Mouse (Mus musculus) urinary bladder, postnatal 36 days (tissue): ENCODE results near the gene St6galnac3.
A peak's percentile ranks its signal among the peaks of the same experiment; 100 is the strongest.

Experiments used
- DNase-seq, 2 experiments: peaks; one replicate each; pipeline ENCODE4 v3.0.0; 2022; ENCODE audit warnings: low spot score in 2 of 2, mixed read lengths in 1 of 2

The St6galnac3 gene

GRCm38 (mm10) chr3:153291406-153292045 lies 433.4 kb downstream of the St6galnac3 start:
- no peak for DNase-seq

- DNase-seq: no peak
Measured at GRCm38 (mm10) chr3:153289971-153290370, 435.0 kb downstream of the St6galnac3 start.

DNA sequence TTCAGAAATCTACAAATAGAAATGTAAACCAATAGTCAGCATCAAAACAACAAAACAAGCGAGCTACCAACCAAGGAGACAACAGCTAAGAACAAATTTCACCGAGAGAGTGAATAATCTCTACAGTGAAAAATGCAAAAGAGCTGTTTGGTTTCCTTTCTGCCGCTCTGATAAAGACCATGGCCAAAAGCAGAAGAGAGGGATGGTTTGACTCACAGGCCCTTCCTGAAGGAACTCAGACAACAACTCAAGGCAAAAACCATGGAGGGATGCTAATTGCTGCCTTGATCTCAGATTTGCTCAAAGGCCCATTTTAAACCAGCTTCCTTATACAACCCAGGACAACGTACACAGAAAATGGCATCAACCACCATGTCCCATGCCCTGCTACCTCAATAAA lies 437.4 kb downstream of the St6galnac3 start:
- no peak for DNase-seq

DNA sequence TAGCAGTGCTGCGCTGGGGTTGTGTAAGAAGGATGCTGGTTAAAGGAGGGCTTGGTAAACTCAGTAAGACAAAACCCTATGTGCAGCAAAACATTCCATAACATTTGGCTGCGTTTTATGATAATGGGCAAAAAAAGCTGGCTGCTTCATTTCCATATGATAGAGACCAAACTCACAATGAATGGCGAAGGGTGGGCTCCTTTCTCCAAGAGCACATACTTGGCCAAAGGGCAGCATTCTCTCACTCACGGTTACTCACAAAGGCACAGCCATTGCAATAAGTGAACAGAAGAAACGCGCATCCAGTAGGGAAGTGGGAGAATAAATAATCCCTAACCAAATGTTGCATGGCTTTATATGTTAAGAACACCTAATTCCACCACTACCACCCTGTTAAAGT lies 437.9 kb downstream of the St6galnac3 start:
- DNase-seq: no peak

DNA sequence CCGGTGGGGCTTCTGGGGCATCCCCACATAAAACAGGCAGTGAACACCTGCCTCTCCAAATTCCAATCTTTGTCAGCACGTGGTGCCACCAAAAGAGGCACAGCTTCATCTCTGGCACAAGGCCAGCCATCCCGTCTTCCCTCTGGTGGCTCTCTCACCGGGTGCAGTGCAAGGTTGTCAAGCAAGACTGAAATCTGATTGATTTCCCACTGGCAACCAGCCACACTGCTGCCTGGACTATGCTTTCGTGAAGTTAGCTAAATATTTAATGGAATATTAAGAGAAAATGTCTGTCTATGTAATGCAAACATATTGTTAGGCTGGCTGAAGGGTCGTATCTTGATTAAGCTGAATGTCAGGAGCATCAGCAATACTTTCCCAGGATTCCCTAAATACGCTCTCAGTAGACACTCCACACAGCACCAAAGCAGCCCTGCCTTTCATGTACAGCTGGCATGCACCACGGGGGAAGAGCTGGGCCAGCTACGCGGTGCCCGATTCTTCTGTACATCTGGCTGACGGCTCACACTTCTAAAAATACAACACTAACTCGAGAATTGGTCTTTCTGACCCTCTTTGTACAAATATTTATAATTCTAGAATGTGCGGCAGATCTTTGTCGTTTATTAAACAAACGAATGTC lies 442.7 kb downstream of the St6galnac3 start:
- DNase-seq: no peak

DNA sequence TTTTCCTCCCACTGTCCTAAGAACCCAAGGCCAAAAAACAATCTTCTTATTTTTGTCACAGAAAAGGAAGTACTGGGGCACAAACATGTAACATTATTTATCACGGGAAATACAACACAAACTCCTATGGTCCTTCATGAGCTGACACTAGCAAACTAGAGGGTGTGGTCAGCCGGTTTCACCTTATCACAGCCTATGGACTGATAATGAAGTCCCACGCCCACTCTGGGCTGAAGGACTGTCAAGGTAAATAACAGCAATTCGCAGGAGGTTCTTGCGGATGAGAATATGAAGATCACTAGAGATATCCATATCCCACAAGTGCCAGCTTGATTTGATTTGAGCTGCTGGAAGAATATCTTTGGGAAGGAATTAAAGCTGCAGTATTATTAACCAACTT lies 446.7 kb downstream of the St6galnac3 start:
- DNase-seq: no peak

GRCm38 (mm10) chr3:153277389-153277999 lies 447.5 kb downstream of the St6galnac3 start:
- no peak for DNase-seq

- no peak for DNase-seq
Measured at GRCm38 (mm10) chr3:153276830-153277388, 448.1 kb downstream of the St6galnac3 start.

- no peak for DNase-seq
Measured at GRCm38 (mm10) chr3:153276101-153276829, 448.7 kb downstream of the St6galnac3 start.

GRCm38 (mm10) chr3:153272241-153272640 lies 452.7 kb downstream of the St6galnac3 start:
- DNase-seq: no peak

DNA sequence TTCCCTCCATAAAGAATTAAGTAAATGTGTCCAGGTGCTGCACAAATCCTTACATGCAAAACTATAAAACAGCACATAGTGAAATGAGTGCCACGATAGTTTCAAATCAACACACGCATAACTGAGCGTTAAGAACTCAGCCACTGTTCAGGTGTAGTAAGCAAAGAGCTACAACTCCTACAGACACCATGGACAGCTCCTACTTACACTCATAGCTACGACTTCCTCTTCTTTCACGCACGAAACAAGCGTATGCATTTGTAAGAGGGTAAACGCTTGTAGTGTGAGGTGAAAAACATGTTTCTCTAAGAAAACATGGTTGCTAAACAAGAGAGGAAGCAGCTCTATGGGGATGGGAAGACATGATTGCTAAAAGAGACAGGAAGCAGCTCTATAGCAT lies 457.6 kb downstream of the St6galnac3 start:
- no peak for DNase-seq

GRCm38 (mm10) chr3:153261985-153262384 lies 463.0 kb downstream of the St6galnac3 start:
- no peak for DNase-seq

DNA sequence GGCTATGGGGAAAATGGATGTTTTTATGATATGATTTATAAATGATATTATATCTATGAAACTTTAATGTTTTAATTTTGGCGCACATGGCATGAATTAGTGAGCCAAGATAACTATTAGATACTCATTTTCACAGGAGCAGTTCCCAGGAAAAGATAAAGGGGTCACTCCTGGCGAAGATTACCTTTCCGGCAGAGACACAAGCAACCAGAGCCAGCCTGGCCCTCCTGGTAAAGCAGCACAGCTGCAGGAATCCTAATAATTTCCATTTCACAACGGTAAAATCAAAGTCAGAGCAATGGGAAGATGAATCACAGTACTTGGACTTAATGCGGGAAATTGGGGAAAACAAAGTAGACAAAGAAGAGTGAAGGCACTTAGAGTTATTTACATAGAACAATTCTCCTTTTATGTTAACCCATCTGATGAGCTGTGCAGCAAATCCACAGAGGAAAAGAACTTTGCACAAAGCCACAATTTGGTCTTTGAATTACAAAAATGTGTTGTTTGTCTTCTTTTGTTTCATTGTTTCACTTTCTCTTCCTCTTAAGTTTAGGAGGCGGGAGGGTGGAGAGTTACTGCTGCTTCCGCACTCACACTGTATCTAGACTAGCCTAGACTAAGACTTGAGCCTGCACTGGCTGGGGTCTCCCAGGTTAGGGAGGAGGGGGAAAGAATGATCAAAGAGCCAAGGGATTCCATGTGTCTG lies 464.6 kb downstream of the St6galnac3 start:
- no peak for DNase-seq

- DNase-seq: no peak
Measured at GRCm38 (mm10) chr3:153255910-153256309, 469.1 kb downstream of the St6galnac3 start.

DNA sequence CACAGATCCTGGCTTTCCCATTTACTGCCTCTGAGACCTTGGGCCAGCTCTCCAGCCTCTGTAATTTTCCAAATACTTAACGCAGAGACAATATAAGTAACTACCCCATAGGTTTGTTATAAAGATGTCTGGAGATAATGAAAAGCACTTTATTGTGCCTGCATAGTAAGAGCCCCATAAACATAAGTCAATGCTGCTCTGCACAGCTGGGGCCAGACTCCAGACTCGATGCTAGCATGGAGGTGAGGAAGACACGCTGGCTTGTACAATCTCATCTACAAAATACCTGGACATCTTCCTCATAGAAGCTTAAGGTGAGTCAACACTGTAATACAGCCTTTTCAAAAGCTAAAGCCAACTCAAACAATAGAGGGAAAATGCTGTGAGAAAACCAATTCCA lies 473.3 kb downstream of the St6galnac3 start:
- no peak for DNase-seq

DNA sequence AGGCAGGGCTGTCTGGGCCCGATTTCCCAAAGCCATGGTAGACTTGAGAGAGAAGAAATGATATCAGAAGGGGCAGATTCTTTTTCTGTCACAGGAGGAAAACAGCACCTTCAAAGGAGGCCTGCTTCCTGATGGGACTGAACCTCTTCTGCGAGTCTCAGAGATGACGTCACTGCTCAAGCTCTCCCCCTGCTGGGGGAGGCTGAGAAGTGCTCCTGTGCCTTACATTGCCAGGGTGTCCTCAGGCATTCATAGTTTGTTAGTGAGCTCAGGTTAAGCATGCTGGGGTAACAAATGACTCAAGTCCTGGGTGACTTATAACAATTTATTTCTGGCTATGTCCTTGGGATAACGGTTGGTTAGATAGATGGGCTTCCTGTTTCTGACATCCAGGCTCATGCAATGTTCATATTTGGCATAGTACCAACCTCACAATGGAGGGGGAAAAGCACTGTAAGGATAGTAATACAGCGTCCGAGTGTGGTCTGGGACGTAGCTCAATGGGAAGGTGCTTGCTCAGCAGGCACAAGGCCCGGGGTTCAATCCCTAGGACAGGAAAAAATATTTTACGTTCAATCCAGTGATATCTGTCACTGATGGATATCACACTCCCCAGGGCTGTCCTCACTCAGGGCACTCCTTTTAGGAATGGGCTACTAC lies 474.2 kb downstream of the St6galnac3 start:
- DNase-seq: peak; percentile 58 to 60

GRCm38 (mm10) chr3:153248866-153249265 lies 476.1 kb downstream of the St6galnac3 start:
- no peak for DNase-seq

GRCm38 (mm10) chr3:153248029-153248428 lies 476.9 kb downstream of the St6galnac3 start:
- DNase-seq: no peak

DNA sequence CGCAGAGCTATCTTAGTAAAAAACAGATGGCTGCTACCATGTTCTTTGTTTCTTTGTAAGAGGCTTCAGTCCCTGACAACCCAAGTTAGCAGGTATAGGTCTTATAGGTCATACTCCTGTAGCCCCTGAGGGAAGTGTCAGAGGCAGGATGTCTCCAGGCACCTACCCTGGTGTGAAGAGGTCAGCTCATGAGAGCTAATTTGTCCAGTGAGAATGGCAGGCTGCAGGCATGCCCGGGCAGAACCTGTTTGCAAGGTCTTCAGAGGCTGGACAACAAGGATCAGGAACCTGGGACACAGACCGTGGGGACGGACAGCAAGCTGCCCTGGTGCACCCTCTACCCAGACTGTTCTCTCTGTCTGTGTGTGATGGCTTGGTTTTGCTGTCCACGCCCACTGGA lies 482.4 kb downstream of the St6galnac3 start:
- no peak for DNase-seq

- no peak for DNase-seq
Measured at GRCm38 (mm10) chr3:153241134-153241533, 483.8 kb downstream of the St6galnac3 start.

- no peak for DNase-seq
Measured at GRCm38 (mm10) chr3:153240366-153240765, 484.6 kb downstream of the St6galnac3 start.
